Mouse (Mus musculus) testis, adult 2 months (tissue): ENCODE results near the gene Arl8b. TPM values are rescaled to one million over a fixed set of nuclear protein-coding genes. Genes with fewer than 3 reads are reported as not detected.

Source experiments
- H3K27ac ChIP-seq: fragments of 200-500 bp; 2 replicates; pipeline ENCODE4 v1.5.1; 2012; ENCODE audit warnings: low read depth, low read length; ENCODE audit not compliant: control insufficient read depth, insufficient read depth
- H3K27me3 ChIP-seq: fragments of 200-500 bp; 2 replicates; pipeline ENCODE4 v1.6.1; 2012; ENCODE audit warnings: mild to moderate bottlenecking, low read length, moderate library complexity; ENCODE audit not compliant: control insufficient read depth, insufficient read depth
- H3K36me3 ChIP-seq: fragments of 200-500 bp; 2 replicates; pipeline ENCODE4 v1.6.1; 2012; ENCODE audit warnings: mild to moderate bottlenecking, low read length; ENCODE audit not compliant: control insufficient read depth, insufficient read depth
- H3K4me1 ChIP-seq: fragments of 200-500 bp; 2 replicates; pipeline ENCODE4 v1.6.1; 2012; ENCODE audit warnings: low read length; ENCODE audit not compliant: control insufficient read depth, insufficient read depth
- H3K4me3 ChIP-seq: fragments of 200-500 bp; 2 replicates; pipeline ENCODE4 v1.5.1; 2012; ENCODE audit warnings: low read depth, mild to moderate bottlenecking, low read length, moderate library complexity, mixed read lengths; ENCODE audit not compliant: control insufficient read depth
- CTCF ChIP-seq: fragments of 200-500 bp; IDR thresholded peaks from 2 replicates; pipeline ENCODE4 v1.5.1; 2012; ENCODE audit warnings: low read depth, mild to moderate bottlenecking, inconsistent platforms, low read length, moderate library complexity; ENCODE audit not compliant: control insufficient read depth, insufficient read depth, insufficient replicate concordance
- POLR2A ChIP-seq: fragments of 200-500 bp; IDR thresholded peaks from 2 replicates; pipeline ENCODE4 v1.6.1; 2012; ENCODE audit warnings: low read depth, mild to moderate bottlenecking, inconsistent platforms, low read length, moderate library complexity; ENCODE audit not compliant: control insufficient read depth
- polyA plus RNA-seq: library from polyadenylated mRNA; depleted of rRNA; stranded (reverse); fragments of >200 nt; gene quantifications from 2 replicates; pipeline ENCODE4 v1.2.3, GENCODE M21; 2012

The Arl8b gene
- polyA plus RNA-seq, 1 experiment: 37.0 TPM

- H3K36me3 ChIP-seq: no peaks in the 10 kb centered on the region
- H3K27ac ChIP-seq: no peak overlapping the region
- no peak for TF ChIP-seq POLR2A
- no peak for TF ChIP-seq CTCF
These were observed 29.4 kb upstream of the Arl8b start for GRCm38 (mm10) chr6:108753536-108753935.

GRCm38 (mm10) chr6:108754376-108754775, 28.5 kb upstream of the Arl8b start:
- TF ChIP-seq POLR2A: no peak
- no peak for TF ChIP-seq CTCF
- H3K4me1 ChIP-seq: peaks cover 2% of the 10 kb centered on the region; the same call in 1 of the 2 replicates
- H3K27me3 ChIP-seq: no peaks in the 10 kb centered on the region
- no peak overlapping the region for H3K27ac ChIP-seq
- H3K36me3 ChIP-seq: no peaks in the 10 kb centered on the region
- H3K4me3 ChIP-seq: no peak overlapping the region

More at GRCm38 (mm10) chr6:108753536-108753935, 29.4 kb upstream of the Arl8b start:
- peaks cover 2% of the 10 kb centered on the region; the same call in 1 of the 2 replicates for H3K4me1 ChIP-seq
- no peak overlapping the region for H3K4me3 ChIP-seq
- H3K27me3 ChIP-seq: no peaks in the 10 kb centered on the region

GRCm38 (mm10) chr6:108755936-108756335, 27.0 kb upstream of the Arl8b start:
- H3K27me3 ChIP-seq: no peaks in the 10 kb centered on the region
- H3K4me3 ChIP-seq: peak overlapping the region; percentile 25; the same call in 1 of the 2 replicates
- H3K36me3 ChIP-seq: no peaks in the 10 kb centered on the region
- H3K27ac ChIP-seq: no peak overlapping the region
- H3K4me1 ChIP-seq: peaks cover 2% of the 10 kb centered on the region; the same call in 1 of the 2 replicates
- TF ChIP-seq POLR2A (no peak), CTCF (no peak)

GRCm38 (mm10) chr6:108758997-108759697, 23.8 kb upstream of the Arl8b start:
- no peak overlapping the region for H3K27ac ChIP-seq
- no peaks in the 10 kb centered on the region for H3K36me3 ChIP-seq
- TF ChIP-seq CTCF (no peak), POLR2A (no peak)
- no peaks in the 10 kb centered on the region for H3K27me3 ChIP-seq
- no peak overlapping the region for H3K4me3 ChIP-seq
- H3K4me1 ChIP-seq: peaks cover 2% of the 10 kb centered on the region; the same call in 1 of the 2 replicates

- peaks cover 2% of the 10 kb centered on the region; the same call in 1 of the 2 replicates for H3K4me1 ChIP-seq
- TF ChIP-seq CTCF: no peak
- TF ChIP-seq POLR2A: no peak
These were observed 23.2 kb upstream of the Arl8b start for GRCm38 (mm10) chr6:108759698-108760039.

GRCm38 (mm10) chr6:108770880-108771279, 12.0 kb upstream of the Arl8b start:
- no peak overlapping the region for H3K27ac ChIP-seq
- TF ChIP-seq POLR2A (no peak), CTCF (no peak)
- H3K36me3 ChIP-seq: no peaks in the 10 kb centered on the region
- H3K4me1 ChIP-seq: no peaks in the 10 kb centered on the region
- H3K27me3 ChIP-seq: no peaks in the 10 kb centered on the region
- no peak overlapping the region for H3K4me3 ChIP-seq

More at GRCm38 (mm10) chr6:108759698-108760039, 23.2 kb upstream of the Arl8b start:
- Histone ChIP-seq H3K27ac (no peak overlapping the region), H3K36me3 (no peaks in the 10 kb centered on the region), H3K4me3 (no peak overlapping the region), H3K27me3 (no peaks in the 10 kb centered on the region)

GRCm38 (mm10) chr6:108772913-108773312, 10.0 kb upstream of the Arl8b start:
- TF ChIP-seq CTCF: peak; percentile 85; the same call in 1 of the 2 replicates
- TF ChIP-seq POLR2A: no peak
- Histone ChIP-seq H3K27me3 (no peaks in the 10 kb centered on the region), H3K27ac (no peak overlapping the region), H3K4me1 (0 out of 2 replicates have a peak, but pooled peaks cover 3% of the 10 kb centered on the region), H3K36me3 (no peaks in the 10 kb centered on the region), H3K4me3 (no peak overlapping the region)
